Mouse (Mus musculus): ENCODE measurements around the gene Setd4. TPM values are rescaled to one million over a fixed set of nuclear protein-coding genes. Genes with fewer than 3 reads are reported as not detected.
"Not testable (repeated sequence)": the region's sequence is repeated elsewhere in the genome, so short reads cannot be mapped to it uniquely, and the experiment has no call there.

The Setd4 gene
- polyA plus RNA-seq (2015; fragmentation: Nextera tagmentation; extraction: Ambion mirVana), result 8.3 and 9.7 TPM in 2 replicates

- Histone ChIP-seq H3K9me3 (ENCODE audit: control insufficient read depth, low read length) (no peaks in the 10 kb centered on the region), H3K36me3 (ENCODE audit: control insufficient read depth, insufficient read depth, low read length) (no peaks in the 10 kb centered on the region), H3K27me3 (replicated peaks; ENCODE audit: control insufficient read depth, insufficient read depth, low read length) (no peaks in the 10 kb centered on the region), H3K27ac (ENCODE audit: low read length) (peak within 1 kb of the TSS; percentile 95), H3K9ac (ENCODE audit: low read depth, low read length) (peak within 1 kb of the TSS; percentile 86), H3K4me2 (ENCODE audit: low read depth, low read length) (peak within 1 kb of the TSS; percentile 89), H3K4me1 (ENCODE audit: control insufficient read depth, insufficient read depth, low read length) (peaks cover 8% of the 10 kb centered on the region; the same call in 1 of the 2 replicates), H3K4me3 (ENCODE audit: low read length) (peak within 1 kb of the TSS; percentile 71)
- ATAC-seq, result peak; percentile 92
- under 1% methylated on average over 55 of the region's 55 CpGs for WGBS
These were observed at the start of gene Setd4 for GRCm38 (mm10) chr16:93603439-93604212. Gene Setd4 (minus strand): TSS chr16:93604063.

GRCm38 (mm10) chr16:93648441-93649183 lies 44.7 kb upstream of the Setd4 start:
- Histone ChIP-seq H3K4me2 (ENCODE audit: low read depth, low read length) (no peak overlapping the region), H3K9ac (ENCODE audit: low read depth, low read length) (no peak overlapping the region), H3K4me3 (ENCODE audit: low read length) (no peak overlapping the region), H3K27ac (ENCODE audit: low read length) (no peak overlapping the region), H3K4me1 (ENCODE audit: control insufficient read depth, insufficient read depth, low read length) (no peaks in the 10 kb centered on the region), H3K9me3 (ENCODE audit: control insufficient read depth, low read length) (no peaks in the 10 kb centered on the region), H3K27me3 (replicated peaks; ENCODE audit: control insufficient read depth, insufficient read depth, low read length) (no peaks in the 10 kb centered on the region), H3K36me3 (ENCODE audit: control insufficient read depth, insufficient read depth, low read length) (no peaks in the 10 kb centered on the region)
- WGBS, result 81% methylated on average over 5 of the region's 5 CpGs
- no peak for ATAC-seq

DNA sequence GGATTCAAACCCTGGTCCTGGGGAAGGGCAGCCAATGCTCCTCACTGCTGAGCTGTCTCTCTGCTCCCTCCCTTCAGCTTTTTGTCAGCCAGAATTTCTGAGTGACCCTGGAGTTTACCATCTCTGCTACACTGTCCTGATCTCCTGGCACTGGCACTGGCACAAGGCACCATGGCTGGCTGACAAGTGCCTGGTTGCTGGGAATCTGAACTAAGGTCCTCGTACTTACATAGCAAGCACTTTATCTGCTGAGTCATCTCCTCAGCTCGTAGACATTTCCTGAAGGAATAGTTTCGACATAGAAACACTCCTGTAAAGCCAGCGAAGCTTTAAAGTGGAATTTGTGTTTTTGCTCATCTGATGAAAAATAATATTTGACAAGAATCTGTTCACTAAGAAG lies 40.1 kb upstream of the Setd4 start:
- Histone ChIP-seq H3K36me3 (ENCODE audit: control insufficient read depth, insufficient read depth, low read length) (no peaks in the 10 kb centered on the region), H3K27me3 (replicated peaks; ENCODE audit: control insufficient read depth, insufficient read depth, low read length) (no peaks in the 10 kb centered on the region), H3K9me3 (ENCODE audit: control insufficient read depth, low read length) (no peaks in the 10 kb centered on the region), H3K4me1 (ENCODE audit: control insufficient read depth, insufficient read depth, low read length) (no peaks in the 10 kb centered on the region), H3K27ac (ENCODE audit: low read length) (no peak overlapping the region), H3K4me2 (ENCODE audit: low read depth, low read length) (no peak overlapping the region), H3K4me3 (ENCODE audit: low read length) (no peak overlapping the region), H3K9ac (ENCODE audit: low read depth, low read length) (no peak overlapping the region)
- ATAC-seq, result no peak
- 58% methylated on average over 4 of the region's 4 CpGs for WGBS

DNA sequence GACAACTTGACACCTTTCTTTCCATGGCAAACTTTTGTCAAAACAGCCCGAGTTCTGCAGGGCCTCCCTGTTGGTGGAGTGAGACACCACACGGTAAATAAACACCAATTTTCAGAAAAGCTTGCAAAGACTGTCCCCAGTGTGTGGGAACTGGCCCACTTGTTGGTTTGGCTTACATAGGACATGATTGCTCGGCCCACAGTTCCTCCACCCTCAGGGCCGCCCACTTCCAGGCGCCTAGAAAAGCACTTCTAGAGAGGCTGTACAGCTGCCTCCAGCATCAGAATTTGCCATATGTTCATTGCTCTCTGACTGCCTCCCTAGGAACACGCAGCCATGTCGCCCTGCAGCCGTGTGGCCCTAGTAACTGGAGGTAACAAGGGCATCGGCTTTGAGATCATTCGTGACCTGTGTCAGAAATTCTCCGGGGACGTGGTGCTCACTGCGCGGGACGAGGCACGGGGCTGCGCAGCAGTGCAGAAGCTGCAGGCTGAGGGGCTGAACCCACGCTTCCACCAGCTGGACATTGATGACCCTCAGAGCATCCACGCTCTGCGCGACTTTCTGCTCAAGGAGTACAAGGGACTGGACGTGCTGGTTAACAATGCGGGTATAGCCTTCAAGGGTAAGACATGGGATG lies 24.0 kb upstream of the Setd4 start, which contains the start of gene Gm5678:
Gene Gm5678, plus strand, starts transcription at position 337 of the 640 bp plus-strand sequence.
- Histone ChIP-seq H3K4me1 (ENCODE audit: control insufficient read depth, insufficient read depth, low read length) (no peaks in the 10 kb centered on the region), H3K27ac (ENCODE audit: low read length) (no peak within 1 kb of the TSS), H3K9me3 (ENCODE audit: control insufficient read depth, low read length) (no peaks in the 10 kb centered on the region), H3K27me3 (replicated peaks; ENCODE audit: control insufficient read depth, insufficient read depth, low read length) (no peaks in the 10 kb centered on the region), H3K4me2 (ENCODE audit: low read depth, low read length) (no peak within 1 kb of the TSS), H3K36me3 (ENCODE audit: control insufficient read depth, insufficient read depth, low read length) (no peaks in the 10 kb centered on the region), H3K4me3 (ENCODE audit: low read length) (no peak within 1 kb of the TSS), H3K9ac (ENCODE audit: low read depth, low read length) (no peak within 1 kb of the TSS)
- ATAC-seq, result no peak
- 81% methylated on average over 23 of the region's 23 CpGs for WGBS

DNA sequence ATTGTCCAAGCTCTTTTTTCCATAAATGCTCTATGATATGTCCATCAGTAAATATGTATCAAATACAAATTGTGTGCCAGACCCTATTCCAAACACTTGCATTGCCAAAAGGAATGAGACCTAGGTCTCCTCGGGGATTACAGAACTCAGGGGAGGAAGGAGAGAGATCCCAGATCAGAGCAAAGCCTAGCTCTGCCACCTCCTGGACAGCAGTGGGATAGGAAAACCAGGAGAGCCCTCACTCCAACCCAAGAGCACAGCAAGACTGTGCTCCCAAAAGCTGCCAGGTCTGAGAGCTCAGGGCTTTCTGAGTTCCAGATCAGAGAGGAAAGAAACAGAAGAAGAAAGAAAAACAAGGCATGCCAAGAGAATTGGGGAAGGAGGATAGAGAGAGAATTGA lies 22.9 kb upstream of the Setd4 start:
- 19% methylated on average over 1 of the region's 1 CpGs for WGBS
- H3K4me1 ChIP-seq (ENCODE audit: control insufficient read depth, insufficient read depth, low read length), result no peaks in the 10 kb centered on the region
- no peaks in the 10 kb centered on the region for H3K9me3 ChIP-seq (ENCODE audit: control insufficient read depth, low read length)
- H3K27ac ChIP-seq (ENCODE audit: low read length), result no peak overlapping the region
- no peaks in the 10 kb centered on the region for H3K27me3 ChIP-seq (replicated peaks; ENCODE audit: control insufficient read depth, insufficient read depth, low read length)
- no peak for ATAC-seq
- H3K4me3 ChIP-seq (ENCODE audit: low read length), result no peak overlapping the region
- H3K4me2 ChIP-seq (ENCODE audit: low read depth, low read length), result no peak overlapping the region
- H3K9ac ChIP-seq (ENCODE audit: low read depth, low read length), result no peak overlapping the region
- H3K36me3 ChIP-seq (ENCODE audit: control insufficient read depth, insufficient read depth, low read length), result no peaks in the 10 kb centered on the region

DNA sequence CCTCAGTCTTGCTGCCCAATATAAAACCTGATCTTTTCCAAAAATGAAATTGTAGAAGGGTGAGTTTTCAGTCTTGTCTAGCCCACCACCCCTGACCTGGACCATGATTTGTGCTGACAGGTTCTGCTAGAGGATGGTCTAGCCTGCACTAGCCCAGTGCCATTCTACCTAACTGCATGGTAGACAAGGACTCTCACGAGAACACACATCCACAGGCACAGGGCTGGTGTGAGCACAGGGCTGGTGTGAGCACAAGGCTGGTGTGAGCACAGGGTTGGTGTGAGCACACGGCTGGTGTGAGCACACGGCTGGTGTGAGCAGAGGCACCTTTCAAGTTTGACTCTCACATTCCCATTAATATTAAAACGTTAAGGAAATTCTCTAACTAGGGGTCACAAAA lies 20.8 kb upstream of the Setd4 start:
- 80% methylated on average over 4 of the region's 4 CpGs for WGBS
- H3K4me1 ChIP-seq (ENCODE audit: control insufficient read depth, insufficient read depth, low read length), result no peaks in the 10 kb centered on the region
- H3K36me3 ChIP-seq (ENCODE audit: control insufficient read depth, insufficient read depth, low read length), result no peaks in the 10 kb centered on the region
- ATAC-seq, result no peak
- no peaks in the 10 kb centered on the region for H3K9me3 ChIP-seq (ENCODE audit: control insufficient read depth, low read length)
- no peaks in the 10 kb centered on the region for H3K27me3 ChIP-seq (replicated peaks; ENCODE audit: control insufficient read depth, insufficient read depth, low read length)
- no peak overlapping the region for H3K4me2 ChIP-seq (ENCODE audit: low read depth, low read length)
- no peak overlapping the region for H3K9ac ChIP-seq (ENCODE audit: low read depth, low read length)
- H3K27ac ChIP-seq (ENCODE audit: low read length), result no peak overlapping the region
- H3K4me3 ChIP-seq (ENCODE audit: low read length), result no peak overlapping the region

DNA sequence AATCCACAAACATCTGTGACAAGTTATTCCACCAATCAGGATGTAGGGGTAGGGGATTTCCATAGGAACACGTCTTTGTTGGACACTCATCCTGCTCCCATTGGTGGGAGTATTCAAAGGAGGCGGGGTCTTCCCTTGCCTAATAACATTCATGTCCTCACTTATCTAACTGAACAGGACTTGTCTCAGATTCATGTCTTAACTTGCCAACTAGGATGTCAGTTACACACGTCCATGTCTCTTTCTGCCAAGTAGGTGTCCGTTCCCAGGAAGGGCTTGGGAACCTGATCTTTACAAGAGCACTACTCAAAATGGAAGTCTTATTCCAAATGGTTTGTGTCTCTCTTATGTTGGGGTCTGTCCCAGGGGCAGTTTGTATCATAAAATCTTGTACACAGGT lies 19.9 kb upstream of the Setd4 start:
- H3K27ac ChIP-seq (ENCODE audit: low read length); H3K27me3 ChIP-seq (replicated peaks; ENCODE audit: control insufficient read depth, insufficient read depth, low read length); H3K4me1 ChIP-seq (ENCODE audit: control insufficient read depth, insufficient read depth, low read length); H3K9ac ChIP-seq (ENCODE audit: low read depth, low read length); H3K4me2 ChIP-seq (ENCODE audit: low read depth, low read length); ATAC-seq; H3K4me3 ChIP-seq (ENCODE audit: low read length); H3K9me3 ChIP-seq (ENCODE audit: control insufficient read depth, low read length); H3K36me3 ChIP-seq (ENCODE audit: control insufficient read depth, insufficient read depth, low read length): not testable (repeated sequence)
- 90% methylated on average over 4 of the region's 4 CpGs for WGBS

GRCm38 (mm10) chr16:93615118-93615870 lies 11.4 kb upstream of the Setd4 start:
- Histone ChIP-seq H3K36me3 (ENCODE audit: control insufficient read depth, insufficient read depth, low read length) (no peaks in the 10 kb centered on the region), H3K4me3 (ENCODE audit: low read length) (no peak overlapping the region), H3K9ac (ENCODE audit: low read depth, low read length) (no peak overlapping the region), H3K4me2 (ENCODE audit: low read depth, low read length) (no peak overlapping the region), H3K27ac (ENCODE audit: low read length) (no peak overlapping the region), H3K9me3 (ENCODE audit: control insufficient read depth, low read length) (no peaks in the 10 kb centered on the region), H3K4me1 (ENCODE audit: control insufficient read depth, insufficient read depth, low read length) (no peaks in the 10 kb centered on the region), H3K27me3 (replicated peaks; ENCODE audit: control insufficient read depth, insufficient read depth, low read length) (no peaks in the 10 kb centered on the region)
- ATAC-seq, result peak; percentile 92
- 33% methylated on average over 5 of the region's 5 CpGs for WGBS

DNA sequence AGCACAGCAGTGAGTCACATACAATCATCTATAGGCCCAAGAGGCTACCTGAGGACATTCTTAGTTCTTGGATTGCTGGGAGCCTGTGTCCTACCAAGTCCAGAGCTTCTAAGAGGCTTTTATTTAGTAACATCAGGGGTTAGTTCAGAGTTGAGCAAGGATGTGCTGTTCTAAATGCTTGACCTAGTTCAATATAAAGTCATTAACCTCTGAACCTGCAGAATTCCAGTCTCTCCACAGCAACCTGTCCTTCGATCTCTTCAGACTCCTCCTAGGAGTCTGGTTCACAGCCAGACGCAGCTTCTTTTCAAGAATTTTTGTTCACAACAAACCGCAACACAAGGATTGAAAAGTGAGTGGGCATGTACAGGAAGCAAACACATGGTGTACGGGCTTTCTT lies 7.1 kb upstream of the Setd4 start:
- WGBS, result 83% methylated on average over 4 of the region's 4 CpGs
- Histone ChIP-seq H3K27ac (ENCODE audit: low read length) (no peak overlapping the region), H3K36me3 (ENCODE audit: control insufficient read depth, insufficient read depth, low read length) (no peaks in the 10 kb centered on the region)

More for the DNA sequence above, 7.1 kb upstream of the Setd4 start:
- H3K9ac ChIP-seq (ENCODE audit: low read depth, low read length), result no peak overlapping the region
- no peak for ATAC-seq
- no peak overlapping the region for H3K4me2 ChIP-seq (ENCODE audit: low read depth, low read length)
- no peak overlapping the region for H3K4me3 ChIP-seq (ENCODE audit: low read length)
- H3K27me3 ChIP-seq (replicated peaks; ENCODE audit: control insufficient read depth, insufficient read depth, low read length), result no peaks in the 10 kb centered on the region
- no peaks in the 10 kb centered on the region for H3K9me3 ChIP-seq (ENCODE audit: control insufficient read depth, low read length)
- H3K4me1 ChIP-seq (ENCODE audit: control insufficient read depth, insufficient read depth, low read length), result 0 out of 2 replicates have a peak, but pooled peaks cover 4% of the 10 kb centered on the region

All from intestine, embryonic 16.5 days (tissue).